Mouse (Mus musculus) embryonic facial prominence, embryonic 13.5 days (tissue): ENCODE results near the gene Gm4491. TPM values are rescaled to one million over a fixed set of nuclear protein-coding genes. Genes with fewer than 3 reads are reported as not detected.
"Not testable (repeated sequence)": the region's sequence is repeated elsewhere in the genome, so short reads cannot be mapped to it uniquely, and the experiment has no call there.

Experiments used
- ATAC-seq: fragments of 200-750 bp; cut with Nextera tagmentation; 2 replicates; pipeline ENCODE4 v1.8.0; 2017; ENCODE audit warnings: low read depth; ENCODE audit not compliant: insufficient number of reproducible peaks, insufficient read depth, low FRiP score, low TSS enrichment
- H3K27ac ChIP-seq: fragments of 300-500 bp; sonication (generic); 2 replicates; pipeline ENCODE4 v1.5.1; 2015; ENCODE audit warnings: moderate library complexity, mild to moderate bottlenecking, inconsistent platforms
- H3K27me3 ChIP-seq: fragments of 300-500 bp; sonication (generic); 2 replicates; pipeline ENCODE4 v1.6.1; 2015; ENCODE audit warnings: mild to moderate bottlenecking, inconsistent platforms
- H3K36me3 ChIP-seq: fragments of 300-500 bp; sonication (generic); 2 replicates; pipeline ENCODE4 v1.6.1; 2015; ENCODE audit warnings: mild to moderate bottlenecking, inconsistent platforms
- H3K4me1 ChIP-seq: fragments of 300-500 bp; sonication (generic); 2 replicates; pipeline ENCODE4 v1.6.1; 2015; ENCODE audit warnings: inconsistent platforms
- H3K4me2 ChIP-seq: fragments of 300-500 bp; sonication (generic); 2 replicates; pipeline ENCODE4 v1.6.1; 2015; ENCODE audit warnings: moderate library complexity, mild to moderate bottlenecking, inconsistent platforms
- H3K4me3 ChIP-seq: fragments of 300-500 bp; sonication (generic); 2 replicates; pipeline ENCODE4 v1.5.1; 2015; ENCODE audit warnings: mild to moderate bottlenecking, inconsistent platforms
- H3K9ac ChIP-seq: fragments of 300-500 bp; sonication (generic); 2 replicates; pipeline ENCODE4 v1.6.1; 2015; ENCODE audit warnings: mild to moderate bottlenecking, inconsistent platforms
- H3K9me3 ChIP-seq: fragments of 300-500 bp; sonication (generic); 2 replicates; pipeline ENCODE4 v1.6.1; 2016; ENCODE audit warnings: inconsistent platforms
- WGBS: fragments of 180-500 bp; shearing (Covaris S2); methylation state at CpG from one replicate; pipeline ENCODE4 v1.1.7; 2015; ENCODE audit warnings: mixed read lengths; 5-methylcytosine and 5-hydroxymethylcytosine counted together
- polyA plus RNA-seq: library from polyadenylated mRNA; unstranded; fragments of >200 nt; fragmentation: Nextera tagmentation; extraction: Ambion mirVana; gene quantifications from 2 replicates; pipeline ENCODE4 v1.2.1, GENCODE M21; 2015

Gene Gm4491
- polyA plus RNA-seq, 1 experiment from 2014 or later: 0.13 TPM

- no peak overlapping the region for H3K4me2 ChIP-seq
- H3K4me3 ChIP-seq: no peak overlapping the region
- H3K9me3 ChIP-seq: no peaks in the 10 kb centered on the region
- ATAC-seq: no peak
- WGBS: 86% methylated on average over 6 of the region's 6 CpGs
- no peaks in the 10 kb centered on the region for H3K27me3 ChIP-seq
- H3K36me3 ChIP-seq: no peaks in the 10 kb centered on the region
- H3K27ac ChIP-seq: no peak overlapping the region
- H3K4me1 ChIP-seq: no peaks in the 10 kb centered on the region
- H3K9ac ChIP-seq: no peak overlapping the region
Measured at GRCm38 (mm10) chr14:57075537-57075936, 40.1 kb downstream of the Gm4491 start.

DNA sequence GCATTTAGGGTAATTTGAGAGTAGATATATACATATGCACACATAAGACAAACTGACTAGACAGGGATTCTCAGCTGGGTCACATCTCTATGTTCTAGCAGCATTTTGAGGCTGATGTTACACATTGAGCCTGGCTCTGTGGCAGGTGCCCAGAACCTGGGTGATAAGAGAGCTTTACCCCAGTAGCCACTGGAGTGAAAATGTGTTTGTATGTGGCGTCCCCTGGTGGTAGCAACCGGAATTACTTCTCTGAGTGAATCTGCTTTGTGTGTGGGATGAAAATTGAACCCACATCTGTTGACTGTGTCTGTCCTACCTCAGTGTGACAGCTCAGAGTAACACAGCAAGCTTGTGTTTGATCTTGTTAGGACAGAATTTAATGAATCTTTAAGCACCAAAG, 45.8 kb downstream of the Gm4491 start:
- not testable (repeated sequence) for H3K4me3 ChIP-seq, H3K4me1 ChIP-seq, ATAC-seq, H3K9ac ChIP-seq, H3K27ac ChIP-seq, H3K36me3 ChIP-seq, H3K4me2 ChIP-seq, H3K9me3 ChIP-seq, H3K27me3 ChIP-seq
- WGBS: 0% methylated on average over 2 of the region's 2 CpGs

DNA sequence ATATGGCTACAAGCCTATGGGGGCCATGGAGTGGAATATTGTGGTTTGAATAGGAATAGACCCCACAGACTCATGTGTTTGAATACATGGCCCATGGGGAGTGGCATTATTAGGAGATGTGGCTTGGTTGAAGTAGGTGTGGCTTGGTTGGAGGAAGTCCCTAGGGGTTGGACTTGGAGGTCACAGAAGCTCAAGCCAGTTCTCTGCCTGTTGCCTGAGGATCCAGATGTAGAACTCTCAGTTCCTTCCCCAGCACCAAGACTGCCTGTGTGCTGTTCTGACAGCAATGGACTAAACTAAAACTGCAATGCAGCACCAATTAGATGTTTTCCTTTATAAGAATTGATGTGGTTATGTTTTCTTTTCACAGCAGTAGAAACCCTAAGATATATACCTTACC, 49.6 kb downstream of the Gm4491 start:
- ATAC-seq: no peak
- Histone ChIP-seq H3K27me3 (no peaks in the 10 kb centered on the region), H3K4me1 (no peaks in the 10 kb centered on the region), H3K27ac (no peak overlapping the region), H3K4me2 (no peak overlapping the region), H3K9ac (no peak overlapping the region), H3K9me3 (no peaks in the 10 kb centered on the region), H3K4me3 (no peak overlapping the region), H3K36me3 (no peaks in the 10 kb centered on the region)

Other genes with a start within 250 kb of the Gm4491 start
- 52.2 and 52.6 TPM in 2 replicates for gene Zmym2, start 229.2 kb downstream of the Gm4491 start, polyA plus RNA-seq
- gene Gja3, start 57.8 kb downstream of the Gm4491 start, polyA plus RNA-seq: 1.3 and 1.4 TPM in 2 replicates
- 30.1 and 31.4 TPM in 2 replicates for gene Gjb2, start 11.2 kb downstream of the Gm4491 start, polyA plus RNA-seq
- gene Gjb6, start 17.7 kb upstream of the Gm4491 start, polyA plus RNA-seq: 20.4 and 22.1 TPM in 2 replicates